Mouse (Mus musculus): ENCODE data around the gene Cfdp1.

DNA sequence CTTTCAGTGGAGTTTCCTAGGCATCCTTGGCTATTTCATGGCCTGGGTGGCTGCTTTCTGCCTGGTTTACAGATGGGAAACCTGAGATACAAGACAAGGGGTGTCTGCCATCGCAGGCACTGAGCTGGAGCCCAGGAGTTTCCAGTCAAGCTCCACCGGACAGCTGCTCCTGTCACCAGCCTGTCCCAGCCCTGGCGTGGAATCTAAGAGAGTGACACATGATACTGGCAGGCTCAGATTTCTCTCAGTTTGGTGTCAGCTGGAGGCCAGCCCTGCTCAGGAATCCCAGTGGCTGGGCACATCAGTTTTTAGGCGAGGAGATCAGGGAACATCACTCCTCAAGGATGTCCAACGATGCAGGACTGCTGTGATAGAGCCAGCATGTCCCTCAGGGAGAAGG is 48.0 kb upstream of the Cfdp1 start:
- TF ChIP-seq CTCF (IDR thresholded peaks at IDR 0.05; ENCODE audit: borderline replicate concordance, control insufficient read depth, extremely low read depth, insufficient read depth, low read length, poor library complexity): no peak
- no peak for TF ChIP-seq POLR2A (IDR thresholded peaks at IDR 0.05; ENCODE audit: control insufficient read depth, extremely low read depth, insufficient read depth, low read length, poor library complexity)
